Mouse (Mus musculus): ENCODE measurements at regions not wholly inside any gene's neighbourhood (a gene's known extent, or its start where the extent isn't known, plus 50 kb on each side); places are given as distances from the start of the nearest gene placed in this dataset.

GRCm38 (mm10) chr13:53704104-53704503 lies 231.2 kb upstream of the Msx2 start:
- Histone ChIP-seq H3K9ac (ENCODE audit: control insufficient read depth, low read depth, low read length, poor library complexity, severe bottlenecking) (no peak overlapping the region), H3K9me3 (replicated peaks; ENCODE audit: insufficient read depth, low read length) (no peaks in the 10 kb centered on the region), H3K27ac (ENCODE audit: control insufficient read depth, low read depth, low read length) (no peak overlapping the region), H3K27me3 (ENCODE audit: control insufficient read depth in 1 of 2, insufficient read depth in 2 of 2, low read length in 2 of 2) (no peaks in the 10 kb centered on the region), H3K4me3 (ENCODE audit: control insufficient read depth in 1 of 2, insufficient read depth in 1 of 2, low read depth in 2 of 2, low read length in 2 of 2) (no peak overlapping the region), H3K36me3 (ENCODE audit: control insufficient read depth in 1 of 2, insufficient read depth in 2 of 2, low read length in 2 of 2) (no peaks in the 10 kb centered on the region), H3K4me1 (ENCODE audit: control insufficient read depth in 1 of 2, insufficient read depth in 2 of 2, low read length in 2 of 2) (no peaks in the 10 kb centered on the region), H3K79me2 (ENCODE audit: control insufficient read depth, insufficient read depth, low read length, poor library complexity) (no peaks in the 10 kb centered on the region)
- TF ChIP-seq SIN3A (IDR thresholded peaks at IDR 0.05; ENCODE audit: low read length) (no peak), USF2 (IDR thresholded peaks at IDR 0.05; ENCODE audit: borderline replicate concordance in 1 of 2, insufficient read depth in 1 of 2, low read depth in 1 of 2, low read length in 2 of 2) (no peak), ETS1 (IDR thresholded peaks at IDR 0.05; ENCODE audit: low read depth, low read length) (no peak), ELF1 (IDR thresholded peaks at IDR 0.05; ENCODE audit: low read depth, low read length) (no peak), MXI1 (IDR thresholded peaks at IDR 0.05; ENCODE audit: low read depth, low read length) (no peak), ZMIZ1 (IDR thresholded peaks at IDR 0.05; ENCODE audit: low read depth, low read length) (no peak), RCOR1 (IDR thresholded peaks at IDR 0.05; ENCODE audit: low read depth, low read length) (no peak), POLR2AphosphoS5 (IDR thresholded peaks at IDR 0.05; ENCODE audit: borderline replicate concordance, low read depth, low read length) (no peak), ZNF384 (IDR thresholded peaks at IDR 0.05; ENCODE audit: low read depth, low read length) (no peak)
- no peak for DNase-seq (ENCODE audit: low read depth, low spot score)

- no peaks in the 10 kb centered on the region for H3K36me3 ChIP-seq (ENCODE audit: control insufficient read depth in 1 of 2, insufficient read depth in 2 of 2, low read length in 2 of 2)
- H3K9ac ChIP-seq (ENCODE audit: control insufficient read depth, low read depth, low read length, poor library complexity, severe bottlenecking): no peak overlapping the region
- no peak overlapping the region for H3K4me3 ChIP-seq (ENCODE audit: control insufficient read depth in 1 of 2, insufficient read depth in 1 of 2, low read depth in 2 of 2, low read length in 2 of 2)
- no peaks in the 10 kb centered on the region for H3K27me3 ChIP-seq (ENCODE audit: control insufficient read depth in 1 of 2, insufficient read depth in 2 of 2, low read length in 2 of 2)
- no peaks in the 10 kb centered on the region for H3K79me2 ChIP-seq (ENCODE audit: control insufficient read depth, insufficient read depth, low read length, poor library complexity)
- no peak for TF ChIP-seq USF2 (IDR thresholded peaks at IDR 0.05; ENCODE audit: borderline replicate concordance in 1 of 2, insufficient read depth in 1 of 2, low read depth in 1 of 2, low read length in 2 of 2)
- TF ChIP-seq ZKSCAN1 (IDR thresholded peaks at IDR 0.05; ENCODE audit: low read depth, low read length): no peak
- no peak for DNase-seq (ENCODE audit: low read depth, low spot score)
- no peaks in the 10 kb centered on the region for H3K9me3 ChIP-seq (replicated peaks; ENCODE audit: insufficient read depth, low read length)
- no peaks in the 10 kb centered on the region for H3K4me1 ChIP-seq (ENCODE audit: control insufficient read depth in 1 of 2, insufficient read depth in 2 of 2, low read length in 2 of 2)
- H3K27ac ChIP-seq (ENCODE audit: control insufficient read depth, low read depth, low read length): no peak overlapping the region
Measured at GRCm38 (mm10) chr13:53700236-53700635, 227.4 kb upstream of the Msx2 start.

GRCm38 (mm10) chr13:53697954-53698353 lies 225.1 kb upstream of the Msx2 start:
- no peak overlapping the region for H3K27ac ChIP-seq (ENCODE audit: control insufficient read depth, low read depth, low read length)
- no peaks in the 10 kb centered on the region for H3K4me1 ChIP-seq (ENCODE audit: control insufficient read depth in 1 of 2, insufficient read depth in 2 of 2, low read length in 2 of 2)
- no peak overlapping the region for H3K4me3 ChIP-seq (ENCODE audit: control insufficient read depth in 1 of 2, insufficient read depth in 1 of 2, low read depth in 2 of 2, low read length in 2 of 2)
- H3K9me3 ChIP-seq (replicated peaks; ENCODE audit: insufficient read depth, low read length): no peaks in the 10 kb centered on the region
- no peak for TF ChIP-seq POLR2AphosphoS2 (IDR thresholded peaks at IDR 0.05; ENCODE audit: low read length)
- TF ChIP-seq TBP (IDR thresholded peaks at IDR 0.05; ENCODE audit: low read depth, low read length): no peak
- TF ChIP-seq MEF2A (IDR thresholded peaks at IDR 0.05; ENCODE audit: extremely low read depth, insufficient replicate concordance, low read depth, low read length, poor library complexity, severe bottlenecking): no peak
- TF ChIP-seq MAZ (IDR thresholded peaks at IDR 0.05; ENCODE audit: low read depth, low read length): no peak
- no peak for TF ChIP-seq NELFE (IDR thresholded peaks at IDR 0.05; ENCODE audit: low read depth, low read length)
- no peak for TF ChIP-seq CTCF (IDR thresholded peaks at IDR 0.05 in 2 of 3, conservative IDR thresholded peaks at IDR 0.05 in 1 of 3; ENCODE audit: control insufficient read depth in 1 of 3, insufficient read depth in 1 of 3, low read depth in 2 of 3, low read length in 3 of 3, poor library complexity in 1 of 3, severe bottlenecking in 1 of 3)
- no peaks in the 10 kb centered on the region for H3K27me3 ChIP-seq (ENCODE audit: control insufficient read depth in 1 of 2, insufficient read depth in 2 of 2, low read length in 2 of 2)
- DNase-seq (ENCODE audit: low read depth, low spot score): no peak
- no peaks in the 10 kb centered on the region for H3K79me2 ChIP-seq (ENCODE audit: control insufficient read depth, insufficient read depth, low read length, poor library complexity)
- no peak overlapping the region for H3K9ac ChIP-seq (ENCODE audit: control insufficient read depth, low read depth, low read length, poor library complexity, severe bottlenecking)
- H3K36me3 ChIP-seq (ENCODE audit: control insufficient read depth in 1 of 2, insufficient read depth in 2 of 2, low read length in 2 of 2): no peaks in the 10 kb centered on the region
